Mouse (Mus musculus) frontal cortex, adult 2 months (tissue): Measurements from ENCODE around the gene Bank1. TPM values are rescaled to one million over a fixed set of nuclear protein-coding genes. Genes with fewer than 3 reads are reported as not detected.

Experiments
- DNase-seq, 2 experiments: peaks; one replicate each; pipeline ENCODE4 v3.0.0; 2022; ENCODE audit warnings: low spot score in 1 of 2; ENCODE audit errors: extremely low spot score in 1 of 2
- polyA plus RNA-seq: library from polyadenylated mRNA; depleted of rRNA; stranded (reverse); fragments of >200 nt; gene quantifications from 2 replicates; pipeline ENCODE4 v1.2.3, GENCODE M21; 2012

The Bank1 gene
- polyA plus RNA-seq, 1 experiment = 1.3 TPM

DNA sequence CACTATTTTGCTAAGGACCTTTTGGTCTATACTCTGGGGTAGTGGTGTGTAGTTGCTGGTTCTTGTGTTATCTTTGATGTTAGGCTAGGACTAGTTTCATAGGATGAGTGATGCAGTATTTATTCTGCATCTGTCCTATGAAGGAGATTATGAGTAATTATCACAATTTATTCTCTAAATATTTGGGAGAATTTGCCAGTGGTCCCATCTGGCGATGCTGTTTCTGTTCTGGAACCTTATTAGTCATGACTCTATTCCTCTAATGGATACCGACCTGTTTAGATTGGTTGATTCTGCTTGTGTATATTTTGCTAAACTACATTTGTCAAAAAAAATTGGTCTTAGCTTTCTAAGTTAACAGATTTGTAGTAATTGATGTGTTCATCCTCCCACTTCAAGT lies 301.0 kb downstream of the Bank1 start:
- no peak for DNase-seq

DNA sequence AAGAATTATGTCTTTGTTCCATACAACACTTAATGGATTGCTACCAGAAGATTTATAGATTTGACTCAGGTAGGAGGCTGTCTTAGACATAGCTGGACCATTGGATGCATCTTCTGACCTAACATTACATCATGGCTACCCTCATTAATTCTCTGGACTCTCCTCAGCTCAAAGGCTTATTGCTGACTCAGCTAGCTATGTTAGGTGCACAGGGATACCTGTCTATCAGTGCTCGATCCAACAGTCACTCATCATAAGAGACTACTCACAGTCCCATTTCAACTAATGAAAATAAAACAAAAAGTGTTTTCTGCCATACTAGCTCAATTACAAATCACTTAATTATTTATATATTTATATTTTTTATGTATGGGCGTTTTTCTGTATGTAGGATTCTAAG lies 308.3 kb downstream of the Bank1 start:
- no peak for DNase-seq

DNA sequence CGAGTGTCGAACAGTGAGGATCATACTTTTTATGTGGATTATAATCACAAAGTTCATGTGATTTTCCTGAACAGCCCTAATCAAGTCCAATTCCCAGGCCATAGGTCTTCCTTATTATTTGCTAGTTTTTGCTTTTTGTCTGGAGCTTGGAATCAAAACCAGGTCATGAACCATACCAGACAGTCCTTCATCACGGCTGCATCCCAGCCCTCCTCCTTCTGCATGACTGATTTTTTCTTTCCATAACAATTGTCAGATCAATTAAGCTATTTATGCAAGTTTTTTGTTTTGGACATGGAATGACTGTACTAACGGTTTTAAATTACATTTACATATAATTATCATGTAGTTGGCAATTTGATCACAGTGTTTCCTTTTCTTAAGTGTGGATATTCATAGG lies 315.2 kb downstream of the Bank1 start:
- no peak for DNase-seq

DNA sequence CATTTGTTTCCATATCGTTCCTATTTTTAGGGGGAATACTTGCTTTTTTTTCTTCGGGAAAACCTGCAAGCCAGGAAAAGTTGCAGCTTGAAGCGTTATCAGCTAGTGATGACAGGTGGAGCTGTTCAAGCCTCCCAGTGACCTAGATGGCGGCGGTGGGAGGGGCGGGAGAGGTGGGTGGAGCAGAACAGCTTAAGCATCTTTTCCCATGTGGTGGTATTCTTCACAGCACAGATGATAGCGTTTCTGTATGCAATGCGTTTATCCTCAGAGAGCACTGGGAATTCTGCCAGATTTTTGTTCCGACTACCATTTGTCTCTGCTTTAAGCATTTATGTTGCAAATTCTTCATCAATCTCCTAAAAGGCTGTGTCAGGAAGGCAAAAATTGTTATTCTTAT lies 318.0 kb downstream of the Bank1 start:
- DNase-seq = peak; percentile 85 to 91

DNA sequence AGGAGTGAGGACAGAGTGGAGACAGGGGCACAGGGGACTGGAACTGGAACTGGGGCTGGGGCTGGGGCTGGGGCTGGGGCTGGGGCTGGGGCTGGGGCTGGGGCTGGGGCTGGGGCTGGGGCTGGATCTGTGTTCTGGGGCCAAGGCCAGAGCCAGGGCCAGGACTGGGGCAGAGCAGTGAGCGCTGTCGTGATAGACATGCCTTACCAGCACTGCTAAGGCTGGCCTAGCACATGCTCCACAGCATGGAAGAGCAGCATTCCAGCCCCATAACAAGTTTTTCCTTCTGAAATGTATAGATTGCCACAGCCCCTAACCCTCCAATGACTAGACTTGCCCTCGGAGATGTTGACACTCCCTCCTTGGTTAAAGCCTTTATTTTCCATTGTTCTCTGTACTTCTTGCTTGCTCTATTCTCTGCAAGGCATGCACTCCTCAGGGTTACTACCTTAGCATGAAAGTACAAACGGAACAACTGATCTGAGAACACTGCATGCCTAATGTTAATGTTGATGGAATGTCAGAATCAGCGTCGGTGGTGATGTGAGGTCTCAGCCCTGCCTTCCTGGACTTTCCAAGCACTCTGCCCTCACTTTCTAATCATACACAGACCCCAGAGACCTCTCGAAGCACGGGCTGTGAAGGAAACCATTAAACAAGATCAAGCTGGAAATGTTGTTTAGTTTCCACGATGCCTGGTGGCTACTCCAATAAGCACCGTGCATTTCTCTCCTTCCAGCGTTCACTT lies 318.6 kb downstream of the Bank1 start:
- DNase-seq = no peak
